Mouse (Mus musculus) left cerebral cortex, adult 9 months (tissue): ENCODE results near the gene Polr3e.
A peak's percentile ranks its signal among the peaks of the same experiment; 100 is the strongest.

Source experiments
- DNase-seq, 2 experiments: peaks; one replicate each; pipeline ENCODE4 v3.0.0; 2022; ENCODE audit warnings: low spot score in 2 of 2

Polr3e gene

DNA sequence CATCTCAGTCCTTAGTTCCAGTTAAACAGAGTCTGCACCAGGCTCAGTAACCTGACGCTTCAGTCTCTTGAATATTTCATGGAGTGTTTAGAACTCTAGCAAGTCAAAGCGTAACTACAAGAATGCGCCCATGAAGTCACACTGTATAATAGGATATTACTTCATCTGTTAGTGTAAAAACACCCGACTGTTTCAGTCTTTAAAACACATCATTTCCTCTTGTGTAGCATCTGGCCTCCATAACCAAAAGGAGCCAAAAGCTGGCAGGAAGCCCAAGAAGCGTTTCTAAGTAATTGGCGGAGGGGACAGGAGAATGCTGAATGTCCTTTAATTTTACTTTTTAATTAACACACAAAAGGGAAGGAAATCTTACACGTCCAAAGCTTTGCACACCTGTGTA lies 59.5 kb downstream of the Polr3e start:
- no peak for DNase-seq

DNA sequence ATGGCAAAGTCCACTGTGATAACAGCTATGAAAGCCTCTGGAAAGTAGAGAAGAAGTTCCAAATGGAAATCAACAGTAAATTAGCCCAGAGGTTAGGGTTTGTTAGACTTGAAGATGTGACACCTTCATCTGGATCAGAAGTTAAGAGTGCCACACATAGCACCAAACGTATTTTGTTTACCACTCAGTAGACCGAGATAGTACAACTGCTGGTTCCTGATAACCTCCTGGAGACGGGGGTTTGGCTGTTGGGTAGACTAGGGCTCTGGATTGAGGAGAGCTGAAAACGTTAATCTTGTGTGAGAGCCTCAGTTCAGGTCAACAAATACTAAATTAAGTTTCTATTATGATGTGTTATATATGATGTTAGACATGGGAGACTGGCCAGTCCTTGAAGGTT lies 62.5 kb downstream of the Polr3e start:
- no peak for DNase-seq

DNA sequence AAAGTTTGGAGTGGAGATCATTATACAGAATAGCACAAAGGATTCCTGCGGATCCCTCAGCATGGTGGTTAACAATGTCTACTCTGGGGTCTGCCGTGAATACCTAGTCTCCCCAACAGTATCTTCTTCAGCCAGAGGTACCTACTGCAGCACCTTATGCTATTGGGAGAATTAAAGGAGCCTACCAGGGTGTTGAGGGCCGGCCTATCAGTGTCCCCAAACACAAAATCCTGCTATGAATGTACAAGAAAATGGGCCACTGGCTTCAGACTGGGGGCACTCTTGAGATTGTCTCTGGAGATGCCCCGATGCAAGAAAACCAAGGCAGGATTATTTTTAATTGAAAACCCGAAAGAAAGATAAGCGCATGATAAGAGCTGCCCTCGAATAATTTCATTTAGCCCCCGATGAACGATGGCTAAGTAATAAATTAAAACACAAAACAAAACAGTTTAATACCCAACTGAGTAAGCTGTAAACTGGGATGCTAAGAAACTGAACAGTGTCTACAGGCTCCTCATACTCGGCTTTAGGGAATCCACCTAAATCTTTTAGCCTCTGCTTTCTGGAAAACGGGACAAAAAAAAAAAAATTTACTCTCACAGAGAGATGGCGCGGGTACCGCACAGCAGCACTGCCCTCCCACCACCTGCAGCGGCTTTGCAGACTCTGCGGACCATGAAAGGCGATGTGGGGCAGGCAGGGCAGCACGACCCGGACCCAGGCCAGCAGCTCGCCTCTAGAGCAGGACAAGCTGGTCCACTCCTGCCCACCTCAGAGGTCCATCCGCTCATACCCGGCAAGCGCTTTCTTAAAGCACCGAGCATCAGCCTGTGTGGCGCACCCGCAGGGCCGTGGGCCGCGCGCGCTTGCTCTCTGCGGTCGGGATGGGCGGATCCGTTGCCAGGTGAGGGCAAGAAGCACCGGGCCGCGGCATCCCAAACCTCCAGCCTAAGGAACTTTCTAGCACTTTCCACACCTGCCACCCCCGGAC lies 63.7 kb downstream of the Polr3e start:
- DNase-seq, result peak in 1 of 2 experiments; percentile 28

- DNase-seq, result peak; percentile 92 to 98
Observed at GRCm38 (mm10) chr7:120982200-120982841, 64.8 kb downstream of the Polr3e start, which contains the start of the genes Cdr2 and Mfsd13b. TSS of gene Cdr2 (minus strand) at chr7:120982312. TSS of gene Mfsd13b (plus strand) at chr7:120982509.

DNA sequence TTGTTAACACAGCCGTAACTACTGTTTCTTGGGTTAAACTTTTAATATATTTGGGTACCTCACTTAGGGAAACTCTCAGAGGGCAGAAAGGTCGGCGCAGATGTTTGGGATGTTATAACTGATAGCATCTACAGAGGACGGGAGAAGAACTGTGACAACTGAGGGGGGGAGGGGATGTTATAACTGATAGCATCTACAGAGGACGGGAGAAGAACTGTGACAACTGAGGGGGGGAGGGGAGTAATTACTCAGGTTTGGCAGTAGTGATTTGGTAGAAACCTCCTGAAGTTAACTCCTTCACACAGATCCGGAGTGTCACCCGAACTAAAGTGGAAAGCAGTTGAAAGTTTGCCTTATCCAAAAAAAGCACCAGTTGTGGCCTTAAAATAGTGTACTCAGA lies 65.4 kb downstream of the Polr3e start:
- no peak for DNase-seq

DNA sequence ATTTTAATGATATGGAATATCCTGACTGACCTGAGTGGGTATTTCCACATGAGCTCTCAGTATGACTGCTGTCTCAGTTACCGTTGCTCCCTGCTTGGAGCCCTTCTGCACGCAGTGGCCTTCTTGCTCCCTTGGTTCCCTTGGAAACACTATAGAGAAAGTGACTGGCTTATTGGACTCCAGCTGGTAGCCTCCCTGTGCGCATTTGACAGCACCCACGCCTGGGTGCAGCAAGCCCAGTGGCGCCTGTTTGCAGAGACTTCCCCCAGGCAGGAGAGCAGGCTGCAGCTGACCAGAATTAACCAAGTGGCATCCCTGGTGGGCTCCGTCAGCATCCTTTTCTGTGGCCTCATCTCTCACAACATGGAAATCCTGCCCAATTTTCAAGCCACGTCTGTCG lies 73.6 kb downstream of the Polr3e start:
- no peak for DNase-seq
